Mouse (Mus musculus) liver, embryonic 12.5 days (tissue): ENCODE results near the gene Zfp961. TPM values are rescaled to one million over a fixed set of nuclear protein-coding genes. Genes with fewer than 3 reads are reported as not detected.

Experiments
- ATAC-seq: fragments of 200-750 bp; cut with Nextera tagmentation; 2 replicates; pipeline ENCODE4 v1.8.0; 2017; ENCODE audit warnings: moderate number of reproducible peaks, mild to moderate bottlenecking, moderate library complexity
- H3K27ac ChIP-seq: fragments of 300-500 bp; sonication (generic); 2 replicates; pipeline ENCODE4 v1.5.1; 2016; ENCODE audit warnings: mild to moderate bottlenecking
- H3K27me3 ChIP-seq: fragments of 300-500 bp; sonication (generic); replicated peaks from 2 replicates; pipeline ENCODE4 v1.6.1; 2016; ENCODE audit warnings: mild to moderate bottlenecking, moderate library complexity
- H3K36me3 ChIP-seq: fragments of 300-500 bp; sonication (generic); 2 replicates; pipeline ENCODE4 v1.6.1; 2016; ENCODE audit warnings: mild to moderate bottlenecking, moderate library complexity
- H3K4me1 ChIP-seq: fragments of 300-500 bp; sonication (generic); 2 replicates; pipeline ENCODE4 v1.6.1; 2016
- H3K4me2 ChIP-seq: fragments of 300-500 bp; sonication (generic); 2 replicates; pipeline ENCODE4 v1.6.1; 2016; ENCODE audit warnings: mild to moderate bottlenecking, moderate library complexity
- H3K4me3 ChIP-seq: fragments of 300-500 bp; sonication (generic); 2 replicates; pipeline ENCODE4 v1.5.1; 2016; ENCODE audit warnings: mild to moderate bottlenecking, moderate library complexity
- H3K9ac ChIP-seq: fragments of 300-500 bp; sonication (generic); 2 replicates; pipeline ENCODE4 v1.6.1; 2016; ENCODE audit warnings: mild to moderate bottlenecking, moderate library complexity
- H3K9me3 ChIP-seq: fragments of 300-500 bp; sonication (generic); replicated peaks from 2 replicates; pipeline ENCODE4 v1.6.1; 2016; ENCODE audit warnings: mild to moderate bottlenecking, moderate library complexity
- WGBS: fragments of 180-500 bp; shearing (Covaris S2); methylation state at CpG from one replicate; pipeline ENCODE4 v1.1.7; 2016; ENCODE audit not compliant: insufficient replicate concordance; 5-methylcytosine and 5-hydroxymethylcytosine counted together
- polyA plus RNA-seq: library from polyadenylated mRNA; unstranded; fragments of >200 nt; fragmentation: Nextera tagmentation; extraction: Ambion mirVana; gene quantifications from 2 replicates; pipeline ENCODE4 v1.2.1, GENCODE M21; 2016

Gene Zfp961
- polyA plus RNA-seq, 1 experiment from 2014 or later: 13.4 TPM

GRCm38 (mm10) chr8:71967261-71967660, 16.4 kb downstream of the Zfp961 start:
- WGBS: 93% methylated on average over 5 of the region's 5 CpGs
- H3K9ac ChIP-seq: no peak overlapping the region
- no peak for ATAC-seq

GRCm38 (mm10) chr8:71968100-71968499, 17.3 kb downstream of the Zfp961 start:
- WGBS: 91% methylated on average over 6 of the region's 6 CpGs
- Histone ChIP-seq H3K27ac (no peak overlapping the region), H3K4me3 (no peak overlapping the region), H3K9ac (no peak overlapping the region), H3K36me3 (peaks cover 63% of the 10 kb centered on the region), H3K9me3 (no peaks in the 10 kb centered on the region), H3K4me2 (no peak overlapping the region), H3K27me3 (no peaks in the 10 kb centered on the region), H3K4me1 (no peaks in the 10 kb centered on the region)
- ATAC-seq: no peak

More at GRCm38 (mm10) chr8:71967261-71967660, 16.4 kb downstream of the Zfp961 start:
- no peaks in the 10 kb centered on the region for H3K4me1 ChIP-seq
- H3K36me3 ChIP-seq: peaks cover 63% of the 10 kb centered on the region
- H3K27ac ChIP-seq: no peak overlapping the region
- no peak overlapping the region for H3K4me2 ChIP-seq
- H3K27me3 ChIP-seq: no peaks in the 10 kb centered on the region
- H3K9me3 ChIP-seq: no peaks in the 10 kb centered on the region
- H3K4me3 ChIP-seq: no peak overlapping the region

GRCm38 (mm10) chr8:71968636-71969035, 17.8 kb downstream of the Zfp961 start:
- Histone ChIP-seq H3K4me1 (no peaks in the 10 kb centered on the region), H3K4me3 (no peak overlapping the region), H3K4me2 (no peak overlapping the region), H3K9ac (no peak overlapping the region), H3K27ac (no peak overlapping the region), H3K9me3 (no peaks in the 10 kb centered on the region), H3K27me3 (no peaks in the 10 kb centered on the region), H3K36me3 (peaks cover 63% of the 10 kb centered on the region)
- ATAC-seq: no peak
- 83% methylated on average over 6 of the region's 6 CpGs for WGBS

GRCm38 (mm10) chr8:71971945-71972344, 21.1 kb downstream of the Zfp961 start:
- no peak for ATAC-seq
- Histone ChIP-seq H3K9ac (no peak overlapping the region), H3K4me2 (no peak overlapping the region), H3K4me3 (no peak overlapping the region), H3K4me1 (no peaks in the 10 kb centered on the region), H3K9me3 (no peaks in the 10 kb centered on the region), H3K36me3 (peaks cover 33% of the 10 kb centered on the region), H3K27me3 (no peaks in the 10 kb centered on the region), H3K27ac (no peak overlapping the region)
- 76% methylated on average over 1 of the region's 1 CpGs for WGBS

GRCm38 (mm10) chr8:71974211-71974610, 23.4 kb downstream of the Zfp961 start:
- H3K36me3 ChIP-seq: peaks cover 10% of the 10 kb centered on the region; the same call in 1 of the 2 replicates
- no peaks in the 10 kb centered on the region for H3K4me1 ChIP-seq
- no peak overlapping the region for H3K27ac ChIP-seq
- ATAC-seq: no peak
- no peak overlapping the region for H3K4me2 ChIP-seq
- H3K9me3 ChIP-seq: no peaks in the 10 kb centered on the region
- WGBS: 64% methylated on average over 3 of the region's 3 CpGs
- H3K9ac ChIP-seq: no peak overlapping the region
- H3K27me3 ChIP-seq: no peaks in the 10 kb centered on the region
- H3K4me3 ChIP-seq: no peak overlapping the region

- WGBS: 18% methylated on average over 2 of the region's 2 CpGs
- Histone ChIP-seq H3K27me3 (no peaks in the 10 kb centered on the region), H3K4me3 (no peak overlapping the region), H3K4me2 (no peak overlapping the region), H3K27ac (no peak overlapping the region), H3K4me1 (peaks cover 5% of the 10 kb centered on the region; the same call in 1 of the 2 replicates), H3K9me3 (no peaks in the 10 kb centered on the region), H3K9ac (no peak overlapping the region), H3K36me3 (no peaks in the 10 kb centered on the region)
- ATAC-seq: no peak
These were observed 30.2 kb downstream of the Zfp961 start for GRCm38 (mm10) chr8:71981032-71981431.

GRCm38 (mm10) chr8:71981456-71981855, 30.6 kb downstream of the Zfp961 start:
- H3K27ac ChIP-seq: no peak overlapping the region
- H3K27me3 ChIP-seq: no peaks in the 10 kb centered on the region
- H3K4me3 ChIP-seq: no peak overlapping the region
- H3K9me3 ChIP-seq: no peaks in the 10 kb centered on the region
- no peak overlapping the region for H3K9ac ChIP-seq
- H3K4me1 ChIP-seq: peaks cover 5% of the 10 kb centered on the region; the same call in 1 of the 2 replicates
- WGBS: 58% methylated on average over 4 of the region's 4 CpGs
- no peaks in the 10 kb centered on the region for H3K36me3 ChIP-seq
- no peak for ATAC-seq
- no peak overlapping the region for H3K4me2 ChIP-seq

- H3K9me3 ChIP-seq: no peaks in the 10 kb centered on the region
- no peak overlapping the region for H3K4me3 ChIP-seq
- H3K4me2 ChIP-seq: no peak overlapping the region
- WGBS: 47% methylated on average over 4 of the region's 4 CpGs
- H3K36me3 ChIP-seq: no peaks in the 10 kb centered on the region
- peaks cover 5% of the 10 kb centered on the region; the same call in 1 of the 2 replicates for H3K4me1 ChIP-seq
- no peak overlapping the region for H3K9ac ChIP-seq
- no peak overlapping the region for H3K27ac ChIP-seq
- no peaks in the 10 kb centered on the region for H3K27me3 ChIP-seq
- ATAC-seq: no peak
These were observed 33.8 kb downstream of the Zfp961 start for GRCm38 (mm10) chr8:71984601-71985000.

GRCm38 (mm10) chr8:71988110-71988866, 37.5 kb downstream of the Zfp961 start:
- H3K9ac ChIP-seq: peak overlapping the region; percentile 32; the same call in 1 of the 2 replicates
- peak overlapping the region; percentile 53 for H3K4me2 ChIP-seq
- H3K27ac ChIP-seq: no peak overlapping the region
- H3K36me3 ChIP-seq: no peaks in the 10 kb centered on the region
- H3K4me1 ChIP-seq: no peaks in the 10 kb centered on the region
- H3K4me3 ChIP-seq: peak overlapping the region; percentile 48
- WGBS: 13% methylated on average over 24 of the region's 24 CpGs
- ATAC-seq: no peak
- H3K9me3 ChIP-seq: no peaks in the 10 kb centered on the region
- no peaks in the 10 kb centered on the region for H3K27me3 ChIP-seq

GRCm38 (mm10) chr8:71988867-71989599, 38.2 kb downstream of the Zfp961 start:
- Histone ChIP-seq H3K27me3 (no peaks in the 10 kb centered on the region), H3K27ac (no peak overlapping the region), H3K4me2 (peak overlapping the region; percentile 53), H3K9me3 (no peaks in the 10 kb centered on the region), H3K4me3 (peak overlapping the region; percentile 48), H3K36me3 (no peaks in the 10 kb centered on the region), H3K9ac (no peak overlapping the region), H3K4me1 (no peaks in the 10 kb centered on the region)
- 59% methylated on average over 13 of the region's 13 CpGs for WGBS
- no peak for ATAC-seq

- no peaks in the 10 kb centered on the region for H3K9me3 ChIP-seq
- no peak for ATAC-seq
- no peaks in the 10 kb centered on the region for H3K36me3 ChIP-seq
- no peaks in the 10 kb centered on the region for H3K4me1 ChIP-seq
- no peak overlapping the region for H3K9ac ChIP-seq
- H3K4me3 ChIP-seq: no peak overlapping the region
- no peaks in the 10 kb centered on the region for H3K27me3 ChIP-seq
- no peak overlapping the region for H3K27ac ChIP-seq
- WGBS: 14% methylated on average over 1 of the region's 1 CpGs
- H3K4me2 ChIP-seq: no peak overlapping the region
These were observed 48.6 kb downstream of the Zfp961 start for GRCm38 (mm10) chr8:71999434-71999833.

GRCm38 (mm10) chr8:72000223-72000622, 49.4 kb downstream of the Zfp961 start:
- H3K36me3 ChIP-seq: no peaks in the 10 kb centered on the region
- H3K27me3 ChIP-seq: no peaks in the 10 kb centered on the region
- no peak overlapping the region for H3K4me2 ChIP-seq
- no peaks in the 10 kb centered on the region for H3K9me3 ChIP-seq
- no peak overlapping the region for H3K27ac ChIP-seq
- no peak overlapping the region for H3K4me3 ChIP-seq
- 43% methylated on average over 3 of the region's 3 CpGs for WGBS
- ATAC-seq: no peak
- H3K4me1 ChIP-seq: no peaks in the 10 kb centered on the region
- H3K9ac ChIP-seq: no peak overlapping the region
